Mouse (Mus musculus) lung, postnatal 0 days (tissue): Measurements from ENCODE around the gene Dlat.

Source experiments
- CTCF ChIP-seq: IDR thresholded peaks from 2 replicates; pipeline ENCODE4 v1.5.1; 2016; ENCODE audit warnings: antibody characterized with exemption, mild to moderate bottlenecking
- EP300 ChIP-seq: IDR thresholded peaks from 2 replicates; pipeline ENCODE4 v1.6.1; 2016; ENCODE audit warnings: antibody characterized with exemption, mild to moderate bottlenecking, control low read depth

DNA sequence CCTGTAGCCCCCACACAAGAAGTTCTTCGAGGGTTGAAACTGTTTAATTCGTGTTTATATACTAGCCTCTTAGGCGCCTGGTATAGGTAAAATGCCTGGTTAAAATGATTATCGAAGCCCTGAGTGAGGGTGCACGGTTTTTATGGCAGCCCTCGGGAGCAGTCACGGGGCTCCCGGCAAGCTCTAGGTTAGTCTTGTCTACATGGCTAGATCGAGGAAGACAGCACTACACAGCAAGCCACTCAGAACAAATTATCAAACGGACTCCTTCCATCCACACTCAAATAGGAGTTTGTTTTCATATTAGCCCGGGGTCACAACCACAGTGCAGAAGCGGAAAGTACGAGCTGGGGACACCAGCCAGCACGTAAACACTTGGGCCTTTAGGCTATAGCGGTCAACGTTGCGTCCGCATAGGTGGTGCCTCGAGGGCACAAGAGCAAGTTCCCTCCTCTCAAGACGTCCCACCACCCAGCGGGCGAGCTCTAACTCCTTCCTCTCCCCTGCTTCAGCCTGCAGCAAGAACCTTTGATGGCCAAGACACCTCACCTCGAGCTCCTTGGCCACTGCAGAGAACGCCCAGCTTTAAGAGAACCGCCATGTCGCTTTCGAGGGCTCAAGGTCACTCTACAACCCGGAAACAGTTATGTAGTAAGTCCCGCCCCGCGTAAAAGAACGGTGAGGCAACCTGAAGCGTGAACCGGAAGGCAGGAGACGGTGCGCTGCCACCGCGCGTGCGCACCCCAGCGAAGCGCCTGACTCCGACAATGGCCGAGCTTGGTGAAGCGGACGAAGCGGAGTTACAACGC lies 56.2 kb downstream of the Dlat start, which contains the start of the genes Sdhd and Timm8b:
- TF ChIP-seq CTCF (no peak), EP300 (no peak)
